Mouse (Mus musculus) heart, embryonic 16.5 days (tissue): ENCODE data around the gene Ppp1r16b. TPM values are rescaled to one million over a fixed set of nuclear protein-coding genes. Genes with fewer than 3 reads are reported as not detected.

Experiments used
- ATAC-seq: fragments of 200-750 bp; cut with Nextera tagmentation; replicated peaks from 2 replicates; pipeline ENCODE4 v1.8.0; 2017; ENCODE audit warnings: moderate number of reproducible peaks; ENCODE audit not compliant: insufficient read depth, low FRiP score; ENCODE audit errors: extremely low read depth
- H3K27ac ChIP-seq: fragments of 300-500 bp; sonication (generic); 2 replicates; pipeline ENCODE4 v1.5.1; 2014; ENCODE audit warnings: mild to moderate bottlenecking, low read length, control low read depth, moderate library complexity
- H3K27me3 ChIP-seq: fragments of 300-500 bp; sonication (generic); 2 replicates; pipeline ENCODE4 v1.6.1; 2014; ENCODE audit warnings: low read length, mixed read lengths; ENCODE audit not compliant: control insufficient read depth, insufficient read depth
- H3K36me3 ChIP-seq: fragments of 300-500 bp; sonication (generic); 2 replicates; pipeline ENCODE4 v1.6.1; 2014; ENCODE audit not compliant: control insufficient read depth, insufficient read depth
- H3K4me1 ChIP-seq: fragments of 300-500 bp; sonication (generic); 2 replicates; pipeline ENCODE4 v1.6.1; 2014; ENCODE audit warnings: low read length, mixed read lengths; ENCODE audit not compliant: control insufficient read depth, insufficient read depth
- H3K4me2 ChIP-seq: fragments of 300-500 bp; sonication (generic); 2 replicates; pipeline ENCODE4 v1.6.1; 2014; ENCODE audit warnings: low read depth, mild to moderate bottlenecking, control low read depth, low read length
- H3K4me3 ChIP-seq: fragments of 300-500 bp; sonication (generic); 2 replicates; pipeline ENCODE4 v1.5.1; 2014; ENCODE audit warnings: mild to moderate bottlenecking, control low read depth, low read length
- H3K9ac ChIP-seq: fragments of 300-500 bp; sonication (generic); 2 replicates; pipeline ENCODE4 v1.6.1; 2014; ENCODE audit warnings: low read length, control low read depth
- H3K9me3 ChIP-seq: fragments of 300-500 bp; sonication (generic); replicated peaks from 2 replicates; pipeline ENCODE4 v1.6.1; 2016; ENCODE audit warnings: low read length; ENCODE audit not compliant: control insufficient read depth
- WGBS: fragments of 180-500 bp; shearing (Covaris S2); extraction: QIAGEN DNeasy Blood & Tissue Kit; methylation state at CpG from one replicate; pipeline ENCODE4 v1.1.7; 2014; 5-methylcytosine and 5-hydroxymethylcytosine counted together
- polyA plus RNA-seq: library from polyadenylated mRNA; unstranded; fragments of >200 nt; fragmentation: Nextera tagmentation; extraction: Ambion mirVana; gene quantifications from 2 replicates; pipeline ENCODE4 v1.2.1, GENCODE M21; 2015

Gene Ppp1r16b
- polyA plus RNA-seq, 1 experiment from 2014 or later, result 8.2 TPM

GRCm38 (mm10) chr2:158673493-158673892 is 8.3 kb downstream of the Ppp1r16b start:
- 62% methylated on average over 4 of the region's 4 CpGs for WGBS
- H3K4me1 ChIP-seq, result peaks cover 17% of the 10 kb centered on the region
- no peak; the same call in 1 of the 2 replicates for ATAC-seq
- no peak overlapping the region for H3K4me3 ChIP-seq
- H3K9ac ChIP-seq, result no peak overlapping the region
- peak overlapping the region; percentile 79 for H3K27ac ChIP-seq
- H3K9me3 ChIP-seq, result no peaks in the 10 kb centered on the region
- no peaks in the 10 kb centered on the region for H3K36me3 ChIP-seq
- 0 out of 2 replicates have a peak overlapping the region, but pooled peaks have one; percentile 3 for H3K4me2 ChIP-seq
- peaks cover 14% of the 10 kb centered on the region for H3K27me3 ChIP-seq

DNA sequence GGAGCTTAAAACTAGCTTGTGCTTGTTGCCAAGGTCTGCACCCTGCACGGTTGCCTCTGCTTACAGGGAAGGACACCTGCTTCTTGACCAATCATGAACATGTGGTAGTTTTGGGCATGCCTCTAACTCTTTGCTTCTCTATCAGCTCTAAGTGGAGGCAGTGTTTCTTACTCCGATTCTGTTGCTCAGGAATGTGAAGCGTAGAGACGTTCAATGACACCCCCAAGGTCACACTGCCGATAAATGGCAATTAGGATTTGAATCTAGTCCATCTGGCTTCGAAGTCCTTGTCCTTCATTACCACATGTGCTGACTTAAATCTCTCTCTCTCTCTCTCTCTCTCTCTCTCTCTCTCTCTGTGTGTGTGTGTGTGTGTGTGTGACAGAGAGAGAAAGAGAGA is 8.9 kb downstream of the Ppp1r16b start:
- H3K27ac ChIP-seq, result no peak overlapping the region
- H3K9me3 ChIP-seq, result no peaks in the 10 kb centered on the region
- H3K27me3 ChIP-seq, result peaks cover 7% of the 10 kb centered on the region
- peaks cover 17% of the 10 kb centered on the region for H3K4me1 ChIP-seq
- H3K4me3 ChIP-seq, result no peak overlapping the region
- H3K4me2 ChIP-seq, result no peak overlapping the region
- H3K9ac ChIP-seq, result no peak overlapping the region
- H3K36me3 ChIP-seq, result no peaks in the 10 kb centered on the region
- ATAC-seq, result no peak
- 36% methylated on average over 6 of the region's 6 CpGs for WGBS

- no peak overlapping the region for H3K27ac ChIP-seq
- no peak overlapping the region for H3K4me3 ChIP-seq
- 67% methylated on average over 7 of the region's 7 CpGs for WGBS
- no peaks in the 10 kb centered on the region for H3K36me3 ChIP-seq
- H3K4me2 ChIP-seq, result no peak overlapping the region
- H3K9me3 ChIP-seq, result no peaks in the 10 kb centered on the region
- ATAC-seq, result no peak
- H3K27me3 ChIP-seq, result 0 out of 2 replicates have a peak, but pooled peaks cover 5% of the 10 kb centered on the region
- H3K4me1 ChIP-seq, result peaks cover 17% of the 10 kb centered on the region
- H3K9ac ChIP-seq, result no peak overlapping the region
Measured at GRCm38 (mm10) chr2:158674759-158675158, 9.6 kb downstream of the Ppp1r16b start.

- ATAC-seq, result no peak
- H3K27me3 ChIP-seq, result 0 out of 2 replicates have a peak, but pooled peaks cover under 1% of the 10 kb centered on the region
- H3K9me3 ChIP-seq, result no peaks in the 10 kb centered on the region
- no peak overlapping the region for H3K4me2 ChIP-seq
- H3K4me3 ChIP-seq, result no peak overlapping the region
- H3K27ac ChIP-seq, result no peak overlapping the region
- H3K4me1 ChIP-seq, result peaks cover 17% of the 10 kb centered on the region
- H3K9ac ChIP-seq, result no peak overlapping the region
- no peaks in the 10 kb centered on the region for H3K36me3 ChIP-seq
- 51% methylated on average over 6 of the region's 6 CpGs for WGBS
Measured at GRCm38 (mm10) chr2:158675161-158675560, 10.0 kb downstream of the Ppp1r16b start.

DNA sequence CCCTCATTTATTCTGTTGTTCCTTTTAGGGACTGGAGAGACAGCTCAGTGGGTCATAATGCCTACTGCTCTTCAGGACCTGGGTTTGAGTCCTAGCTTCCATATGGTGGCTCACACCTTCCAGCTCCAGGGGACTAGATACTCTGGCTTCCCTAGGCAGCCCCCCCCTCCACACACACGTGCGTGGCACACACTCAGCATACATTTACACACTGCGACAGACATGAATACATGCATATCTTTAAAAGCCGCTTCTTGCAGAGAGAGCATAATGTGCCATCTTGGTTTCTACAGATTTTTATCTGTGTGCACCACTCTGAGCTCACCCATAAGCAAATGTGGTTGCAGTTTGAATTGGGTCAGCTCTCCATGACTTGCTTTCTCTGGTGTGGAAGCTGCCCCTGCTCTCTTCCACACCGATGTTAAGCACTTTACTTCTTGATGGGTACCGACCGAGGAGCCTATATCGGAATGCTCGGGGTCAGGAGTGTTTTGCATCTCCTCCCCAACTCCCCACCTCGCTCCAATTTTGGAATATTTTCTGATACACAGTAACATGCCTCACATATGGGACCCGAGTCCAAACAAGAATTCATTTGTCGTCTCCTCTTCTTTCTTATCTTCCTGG is 10.8 kb downstream of the Ppp1r16b start:
- Histone ChIP-seq H3K9ac (no peak overlapping the region), H3K9me3 (no peaks in the 10 kb centered on the region), H3K4me2 (no peak overlapping the region), H3K4me3 (no peak overlapping the region), H3K4me1 (peaks cover 17% of the 10 kb centered on the region), H3K27ac (no peak overlapping the region), H3K27me3 (no peaks in the 10 kb centered on the region), H3K36me3 (no peaks in the 10 kb centered on the region)
- no peak for ATAC-seq
- 77% methylated on average over 12 of the region's 12 CpGs for WGBS

DNA sequence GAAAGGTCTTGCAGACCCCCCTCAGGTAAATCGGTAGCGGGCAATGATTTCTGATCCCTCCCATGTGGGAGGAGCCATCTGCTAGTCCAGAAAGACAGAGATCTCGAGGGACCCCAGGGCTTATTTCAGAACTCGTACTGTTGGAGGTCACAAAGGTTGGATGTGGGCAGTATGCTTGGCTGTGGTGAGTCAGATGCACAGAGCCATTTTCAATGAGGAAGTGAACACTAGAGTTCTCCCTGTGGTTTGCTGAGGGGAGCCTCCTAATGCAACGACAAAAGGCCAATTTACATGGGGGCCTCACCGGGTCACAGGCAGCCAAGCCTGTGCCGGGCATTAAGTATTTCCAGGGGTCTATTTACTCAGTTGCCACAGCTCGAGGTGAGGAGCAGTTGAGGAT is 12.7 kb downstream of the Ppp1r16b start:
- Histone ChIP-seq H3K4me3 (no peak overlapping the region), H3K27me3 (no peaks in the 10 kb centered on the region), H3K4me1 (peaks cover 13% of the 10 kb centered on the region), H3K4me2 (no peak overlapping the region), H3K9ac (no peak overlapping the region), H3K36me3 (no peaks in the 10 kb centered on the region), H3K27ac (no peak overlapping the region), H3K9me3 (no peaks in the 10 kb centered on the region)
- 69% methylated on average over 8 of the region's 8 CpGs for WGBS
- ATAC-seq, result no peak

- Histone ChIP-seq H3K36me3 (no peaks in the 10 kb centered on the region), H3K9me3 (no peaks in the 10 kb centered on the region), H3K4me1 (peaks cover 5% of the 10 kb centered on the region), H3K9ac (no peak overlapping the region), H3K4me2 (no peak overlapping the region), H3K27me3 (no peaks in the 10 kb centered on the region), H3K4me3 (no peak overlapping the region), H3K27ac (no peak overlapping the region)
- 94% methylated on average over 7 of the region's 7 CpGs for WGBS
- no peak for ATAC-seq
Measured at GRCm38 (mm10) chr2:158679091-158679490, 13.9 kb downstream of the Ppp1r16b start.

- no peak for ATAC-seq
- Histone ChIP-seq H3K9ac (no peak overlapping the region), H3K27ac (no peak overlapping the region), H3K27me3 (no peaks in the 10 kb centered on the region), H3K4me1 (no peaks in the 10 kb centered on the region), H3K4me3 (no peak overlapping the region), H3K9me3 (no peaks in the 10 kb centered on the region), H3K36me3 (no peaks in the 10 kb centered on the region), H3K4me2 (no peak overlapping the region)
- 66% methylated on average over 10 of the region's 10 CpGs for WGBS
Measured at GRCm38 (mm10) chr2:158680357-158680889, 15.2 kb downstream of the Ppp1r16b start.

DNA sequence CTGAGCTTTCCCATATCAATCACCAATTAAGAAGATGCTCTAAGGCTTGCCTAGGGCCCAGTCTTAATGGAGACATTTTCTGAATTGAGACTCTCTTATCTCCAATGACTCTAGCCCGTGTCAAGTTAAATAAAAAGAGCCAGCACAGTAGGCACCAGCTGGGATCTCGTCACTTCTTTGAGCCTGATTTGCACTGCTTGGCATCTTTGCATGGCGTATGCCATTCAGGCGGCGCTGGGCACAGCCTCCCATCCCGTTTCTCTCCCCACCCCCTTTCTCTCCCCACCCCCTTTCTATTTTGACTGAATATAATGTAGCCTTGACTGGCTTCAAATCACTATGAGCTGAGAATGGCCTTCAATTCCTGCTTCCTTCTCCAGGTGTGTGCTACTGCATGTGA is 16.5 kb downstream of the Ppp1r16b start:
- H3K4me2 ChIP-seq, result no peak overlapping the region
- WGBS, result 73% methylated on average over 6 of the region's 6 CpGs
- H3K27me3 ChIP-seq, result no peaks in the 10 kb centered on the region
- no peak for ATAC-seq
- H3K36me3 ChIP-seq, result no peaks in the 10 kb centered on the region
- no peaks in the 10 kb centered on the region for H3K4me1 ChIP-seq
- no peak overlapping the region for H3K27ac ChIP-seq
- no peak overlapping the region for H3K9ac ChIP-seq
- H3K9me3 ChIP-seq, result no peaks in the 10 kb centered on the region
- no peak overlapping the region for H3K4me3 ChIP-seq
